Mouse (Mus musculus) E14TG2a.4 (cell line): ENCODE results near the gene Olfr54.
"Not testable (repeated sequence)": the region's sequence is repeated elsewhere in the genome, so short reads cannot be mapped to it uniquely, and the experiment has no call there.

Experiments used
- CTCF ChIP-seq: conservative IDR thresholded peaks from 2 replicates; pipeline ENCODE4 v1.5.1; 2014; ENCODE audit warnings: low read length
- NANOG ChIP-seq: IDR thresholded peaks from 2 replicates; pipeline ENCODE4 v1.6.1; 2014; ENCODE audit warnings: borderline replicate concordance, low read length, mixed read lengths
- POU5F1 ChIP-seq: IDR thresholded peaks from 2 replicates; pipeline ENCODE4 v1.6.1; 2014; ENCODE audit warnings: low read length, borderline replicate concordance

DNA sequence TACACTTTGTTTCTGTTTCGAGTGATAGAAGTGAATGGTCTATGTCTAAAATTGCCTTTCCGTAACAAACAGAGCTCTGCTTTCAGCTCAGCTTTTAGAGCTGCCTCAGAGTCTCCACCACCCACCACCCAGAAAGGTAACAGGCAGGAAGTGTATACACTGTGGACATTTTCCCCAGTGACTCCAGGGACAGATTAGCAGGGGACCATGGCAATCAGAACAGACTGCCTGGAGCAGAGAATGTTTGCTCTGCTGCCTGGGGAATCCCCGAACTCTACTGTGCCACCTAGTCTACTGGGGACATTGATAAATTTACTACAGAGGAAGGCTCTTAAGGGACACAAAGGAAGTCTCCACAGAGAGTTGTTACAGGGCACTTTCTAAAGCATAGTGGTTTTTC lies 30.7 kb downstream of the Olfr54 start:
- TF ChIP-seq CTCF, POU5F1, NANOG: not testable (repeated sequence)
